Mouse (Mus musculus) thymus, adult 2 months (tissue): ENCODE data around the gene Cish. TPM values are rescaled to one million over a fixed set of nuclear protein-coding genes. Genes with fewer than 3 reads are reported as not detected.

Experiments
- DNase-seq: peaks from one replicate; pipeline ENCODE4 v3.0.0; 2021
- H3K27ac ChIP-seq: fragments of 200-500 bp; 2 replicates; pipeline ENCODE4 v1.5.1; 2012; ENCODE audit warnings: low read length, control low read depth; ENCODE audit not compliant: control insufficient read depth, insufficient read depth
- H3K27me3 ChIP-seq: fragments of 200-500 bp; 2 replicates; pipeline ENCODE4 v1.6.1; 2012; ENCODE audit warnings: mild to moderate bottlenecking, low read length, moderate library complexity, mixed read lengths; ENCODE audit not compliant: control insufficient read depth, insufficient read depth
- H3K36me3 ChIP-seq: fragments of 200-500 bp; 2 replicates; pipeline ENCODE4 v1.6.1; 2012; ENCODE audit warnings: mild to moderate bottlenecking, low read length, moderate library complexity; ENCODE audit not compliant: control insufficient read depth, insufficient read depth
- H3K4me1 ChIP-seq: fragments of 200-500 bp; replicated peaks from 2 replicates; pipeline ENCODE4 v1.6.1; 2012; ENCODE audit warnings: low read length; ENCODE audit not compliant: control insufficient read depth, insufficient read depth
- H3K4me3 ChIP-seq: fragments of 200-500 bp; 2 replicates; pipeline ENCODE4 v1.5.1; 2012; ENCODE audit warnings: mild to moderate bottlenecking, low read length, control low read depth, moderate library complexity; ENCODE audit not compliant: control insufficient read depth, insufficient read depth
- CTCF ChIP-seq: fragments of 200-500 bp; IDR thresholded peaks from 2 replicates; pipeline ENCODE4 v1.5.1; 2012; ENCODE audit warnings: mild to moderate bottlenecking, control low read depth, low read length, moderate library complexity, borderline replicate concordance; ENCODE audit not compliant: control insufficient read depth, poor library complexity, insufficient read depth; ENCODE audit errors: extremely low read depth
- POLR2A ChIP-seq: fragments of 200-500 bp; IDR thresholded peaks from 2 replicates; pipeline ENCODE4 v1.6.1; 2012; ENCODE audit warnings: mild to moderate bottlenecking, low read length, control low read depth, moderate library complexity; ENCODE audit not compliant: control insufficient read depth, poor library complexity, insufficient read depth; ENCODE audit errors: extremely low read depth
- WGBS: fragments of 180-500 bp; shearing (Covaris S2); methylation state at CpG from one replicate; pipeline ENCODE4 v1.1.7; 2018; 5-methylcytosine and 5-hydroxymethylcytosine counted together
- polyA plus RNA-seq: library from polyadenylated mRNA; depleted of rRNA; stranded (reverse); fragments of >200 nt; gene quantifications from 2 replicates; pipeline ENCODE4 v1.2.3, GENCODE M21; 2012

Cish gene
- polyA plus RNA-seq, 1 experiment: 39.6 TPM

GRCm38 (mm10) chr9:107255596-107255995 lies 40.2 kb upstream of the Cish start:
- TF ChIP-seq POLR2A: no peak
- no peak for TF ChIP-seq CTCF
- no peak for DNase-seq
- WGBS: 94% methylated on average over 3 of the region's 3 CpGs

GRCm38 (mm10) chr9:107259571-107259970 lies 36.3 kb upstream of the Cish start:
- Histone ChIP-seq H3K27ac (no peak overlapping the region), H3K27me3 (no peaks in the 10 kb centered on the region), H3K4me3 (no peak overlapping the region), H3K36me3 (no peaks in the 10 kb centered on the region), H3K4me1 (no peaks in the 10 kb centered on the region)
- WGBS: 94% methylated on average over 6 of the region's 6 CpGs
- DNase-seq: no peak
- TF ChIP-seq POLR2A (no peak), CTCF (no peak)

More at GRCm38 (mm10) chr9:107255596-107255995, 40.2 kb upstream of the Cish start:
- Histone ChIP-seq H3K27ac (no peak overlapping the region), H3K4me3 (no peak overlapping the region), H3K27me3 (no peaks in the 10 kb centered on the region), H3K36me3 (no peaks in the 10 kb centered on the region), H3K4me1 (no peaks in the 10 kb centered on the region)

- H3K27me3 ChIP-seq: no peaks in the 10 kb centered on the region
- H3K27ac ChIP-seq: no peak overlapping the region
- 0 out of 2 replicates have a peak, but pooled peaks cover under 1% of the 10 kb centered on the region for H3K4me1 ChIP-seq
- DNase-seq: no peak
- TF ChIP-seq POLR2A (no peak), CTCF (no peak)
- H3K4me3 ChIP-seq: no peak overlapping the region
- H3K36me3 ChIP-seq: no peaks in the 10 kb centered on the region
- WGBS: 83% methylated on average over 2 of the region's 2 CpGs
Measured at GRCm38 (mm10) chr9:107260429-107260828, 35.4 kb upstream of the Cish start.

- Histone ChIP-seq H3K27ac (no peak overlapping the region), H3K4me1 (0 out of 2 replicates have a peak, but pooled peaks cover 2% of the 10 kb centered on the region), H3K36me3 (no peaks in the 10 kb centered on the region), H3K27me3 (no peaks in the 10 kb centered on the region), H3K4me3 (no peak overlapping the region)
- no peak for TF ChIP-seq CTCF
- no peak for TF ChIP-seq POLR2A
- no peak for DNase-seq
- 14% methylated on average over 8 of the region's 8 CpGs for WGBS
Measured at GRCm38 (mm10) chr9:107260836-107261235, 35.0 kb upstream of the Cish start.

GRCm38 (mm10) chr9:107261792-107262191 lies 34.0 kb upstream of the Cish start:
- Histone ChIP-seq H3K36me3 (no peaks in the 10 kb centered on the region), H3K27ac (no peak overlapping the region), H3K4me3 (no peak overlapping the region), H3K27me3 (no peaks in the 10 kb centered on the region), H3K4me1 (0 out of 2 replicates have a peak, but pooled peaks cover 2% of the 10 kb centered on the region)
- TF ChIP-seq POLR2A: no peak
- TF ChIP-seq CTCF: no peak
- DNase-seq: no peak
- 97% methylated on average over 6 of the region's 6 CpGs for WGBS

GRCm38 (mm10) chr9:107262375-107262774 lies 33.5 kb upstream of the Cish start:
- Histone ChIP-seq H3K4me3 (no peak overlapping the region), H3K36me3 (no peaks in the 10 kb centered on the region), H3K4me1 (0 out of 2 replicates have a peak, but pooled peaks cover 2% of the 10 kb centered on the region), H3K27ac (no peak overlapping the region), H3K27me3 (no peaks in the 10 kb centered on the region)
- DNase-seq: no peak
- WGBS: 90% methylated on average over 7 of the region's 7 CpGs
- TF ChIP-seq CTCF: no peak
- no peak for TF ChIP-seq POLR2A

- H3K27me3 ChIP-seq: no peaks in the 10 kb centered on the region
- no peak overlapping the region for H3K4me3 ChIP-seq
- H3K4me1 ChIP-seq: 0 out of 2 replicates have a peak, but pooled peaks cover 2% of the 10 kb centered on the region
- no peak overlapping the region for H3K27ac ChIP-seq
- DNase-seq: no peak
- no peaks in the 10 kb centered on the region for H3K36me3 ChIP-seq
- TF ChIP-seq POLR2A: no peak
- TF ChIP-seq CTCF: no peak
- WGBS: 92% methylated on average over 5 of the region's 5 CpGs
Measured at GRCm38 (mm10) chr9:107263912-107264311, 31.9 kb upstream of the Cish start.
